Mouse (Mus musculus) hindbrain, embryonic 14.5 days (tissue): Measurements from ENCODE around the gene Renbp. TPM values are rescaled to one million over a fixed set of nuclear protein-coding genes. Genes with fewer than 3 reads are reported as not detected.

Experiments
- ATAC-seq: fragments of 200-750 bp; cut with Nextera tagmentation; 2 replicates; pipeline ENCODE4 v1.8.0; 2017; ENCODE audit warnings: moderate number of reproducible peaks, mild to moderate bottlenecking, moderate TSS enrichment, moderate library complexity; ENCODE audit not compliant: low FRiP score
- DNase-seq: peaks from one replicate; pipeline ENCODE4 v3.0.0-alpha.2; 2015; ENCODE audit warnings: low spot score
- H3K27ac ChIP-seq: fragments of 300-500 bp; sonication (generic); 2 replicates; pipeline ENCODE4 v1.5.1; 2014; ENCODE audit warnings: mild to moderate bottlenecking, moderate library complexity
- H3K27me3 ChIP-seq: fragments of 300-500 bp; sonication (generic); 2 replicates; pipeline ENCODE4 v1.6.1; 2014; ENCODE audit warnings: mild to moderate bottlenecking, low read length, mixed read lengths; ENCODE audit not compliant: control insufficient read depth, insufficient read depth
- H3K36me3 ChIP-seq: fragments of 300-500 bp; sonication (generic); replicated peaks from 2 replicates; pipeline ENCODE4 v1.6.1; 2014; ENCODE audit not compliant: control insufficient read depth, insufficient read depth
- H3K4me1 ChIP-seq: fragments of 300-500 bp; sonication (generic); replicated peaks from 2 replicates; pipeline ENCODE4 v1.6.1; 2014; ENCODE audit warnings: antibody characterized with exemption, low read length, mixed read lengths; ENCODE audit not compliant: control insufficient read depth, insufficient read depth
- H3K4me2 ChIP-seq: fragments of 300-500 bp; sonication (generic); replicated peaks from 2 replicates; pipeline ENCODE4 v1.6.1; 2014; ENCODE audit warnings: mild to moderate bottlenecking, moderate library complexity
- H3K4me3 ChIP-seq: fragments of 300-500 bp; sonication (generic); replicated peaks from 2 replicates; pipeline ENCODE4 v1.5.1; 2014; ENCODE audit warnings: mild to moderate bottlenecking, low read length
- H3K9ac ChIP-seq: fragments of 300-500 bp; sonication (generic); 2 replicates; pipeline ENCODE4 v1.6.1; 2014
- H3K9me3 ChIP-seq: fragments of 300-500 bp; sonication (generic); 2 replicates; pipeline ENCODE4 v1.6.1; 2016; ENCODE audit warnings: low read length; ENCODE audit not compliant: control insufficient read depth
- WGBS: fragments of 180-500 bp; shearing (Covaris S2); extraction: QIAGEN DNeasy Blood & Tissue Kit; methylation state at CpG from one replicate; pipeline ENCODE4 v1.1.7; 2014; 5-methylcytosine and 5-hydroxymethylcytosine counted together
- polyA plus RNA-seq: library from polyadenylated mRNA; unstranded; fragments of >200 nt; fragmentation: Nextera tagmentation; extraction: Ambion mirVana; gene quantifications from 2 replicates; pipeline ENCODE4 v1.2.1, GENCODE M21; 2014

Renbp gene
- polyA plus RNA-seq, 1 experiment from 2014 or later: 15.4 TPM

DNA sequence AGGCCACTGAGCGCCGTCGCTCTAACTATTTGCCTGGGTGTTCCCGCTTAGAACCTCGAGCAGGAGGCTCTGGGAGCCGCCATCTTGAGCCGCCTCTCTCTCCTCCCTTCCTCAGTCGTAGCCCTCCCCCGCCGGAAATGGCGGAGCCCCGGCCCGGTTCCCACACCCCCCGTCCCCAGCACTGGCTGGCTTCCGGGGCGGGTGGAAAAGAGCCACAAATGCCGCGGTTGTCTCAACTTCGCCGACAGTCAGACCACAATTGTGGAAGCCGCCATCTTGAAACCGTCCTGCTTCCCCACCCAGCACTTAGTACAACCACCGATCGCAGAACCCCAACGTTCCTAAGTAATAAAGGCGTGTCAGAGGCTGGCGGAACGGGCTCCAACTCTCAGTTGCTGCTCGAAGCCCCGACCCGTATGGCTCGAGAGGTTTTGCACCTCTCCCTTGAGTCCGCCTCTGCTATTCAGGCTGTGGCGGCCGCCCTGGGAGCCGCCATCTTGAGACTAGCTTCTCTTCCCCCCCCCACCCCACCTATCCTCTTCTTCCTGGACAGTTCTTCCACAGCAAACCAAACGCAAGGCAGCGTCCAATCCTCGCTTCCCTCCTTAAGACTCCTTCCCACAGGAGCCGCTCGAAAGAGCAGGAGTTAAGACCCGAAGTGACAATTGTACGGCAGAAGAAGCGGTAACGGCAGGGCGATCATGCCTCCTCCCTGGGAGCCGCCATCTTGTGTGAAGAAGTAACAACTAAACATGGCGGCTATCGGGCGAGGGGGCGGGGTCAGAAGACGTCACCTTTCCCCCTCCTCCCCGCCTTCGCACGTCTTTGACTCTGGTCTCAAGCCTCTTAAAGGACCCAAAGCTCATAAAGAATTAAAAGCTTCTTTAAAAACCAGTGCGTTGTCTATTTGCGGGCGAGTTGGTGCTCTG, 35.9 kb upstream of the Renbp start, which contains the start of gene Hcfc1:
Gene Hcfc1, minus strand, starts transcription at position 110 of the 929 bp plus-strand sequence.
- Histone ChIP-seq H3K27ac (peak within 1 kb of the TSS; percentile 99), H3K4me2 (peak within 1 kb of the TSS; percentile 73), H3K36me3 (peaks cover under 1% of the 10 kb centered on the region; the same call in 1 of the 2 replicates), H3K9me3 (no peaks in the 10 kb centered on the region), H3K9ac (peak within 1 kb of the TSS; percentile 79), H3K4me3 (peak within 1 kb of the TSS; percentile 68), H3K4me1 (peaks cover 21% of the 10 kb centered on the region), H3K27me3 (no peaks in the 10 kb centered on the region)
- peak; percentile 84 for ATAC-seq
- 19% methylated on average over 58 of the region's 58 CpGs for WGBS
- peak; percentile 81 for DNase-seq

- no peak for ATAC-seq
- H3K36me3 ChIP-seq: peaks cover 13% of the 10 kb centered on the region; the same call in 1 of the 2 replicates
- peak; percentile 25 for DNase-seq
Measured at GRCm38 (mm10) chrX:73965307-73965706, 34.7 kb upstream of the Renbp start.

DNA sequence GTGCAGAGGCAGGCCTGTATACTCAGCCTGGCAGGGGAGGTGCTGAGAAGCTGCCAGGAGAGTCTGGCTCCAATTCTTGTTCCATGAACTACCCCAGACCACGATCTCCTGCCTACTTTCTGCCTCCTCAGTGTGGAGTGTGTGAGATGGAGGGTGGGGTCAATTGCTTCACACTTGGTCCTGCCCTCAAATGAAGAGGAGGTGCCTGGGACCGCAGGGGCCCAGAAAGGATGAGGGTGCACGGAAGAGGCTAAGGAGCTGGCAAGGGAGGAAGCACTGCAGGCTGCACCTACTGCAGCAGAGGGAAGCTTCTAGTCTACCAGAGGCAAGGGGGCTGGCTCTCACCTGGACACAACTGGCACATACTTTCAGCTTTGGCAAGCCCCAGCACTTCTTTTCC, 33.7 kb upstream of the Renbp start:
- DNase-seq (no peak), ATAC-seq (no peak)
- peak overlapping the region; percentile 73 for H3K4me2 ChIP-seq
- H3K4me3 ChIP-seq: peak overlapping the region; percentile 68
- H3K4me1 ChIP-seq: peaks cover 21% of the 10 kb centered on the region
- 39% methylated on average over 3 of the region's 3 CpGs for WGBS
- H3K36me3 ChIP-seq: peaks cover 19% of the 10 kb centered on the region; the same call in 1 of the 2 replicates
- no peak overlapping the region for H3K27ac ChIP-seq
- H3K9ac ChIP-seq: peak overlapping the region; percentile 79
- H3K27me3 ChIP-seq: no peaks in the 10 kb centered on the region
- no peaks in the 10 kb centered on the region for H3K9me3 ChIP-seq

More at GRCm38 (mm10) chrX:73965307-73965706, 34.7 kb upstream of the Renbp start:
- Histone ChIP-seq H3K4me3 (peak overlapping the region; percentile 68), H3K4me2 (peak overlapping the region; percentile 73), H3K9ac (peak overlapping the region; percentile 79), H3K27ac (peak overlapping the region; percentile 99), H3K9me3 (no peaks in the 10 kb centered on the region), H3K27me3 (no peaks in the 10 kb centered on the region), H3K4me1 (peaks cover 21% of the 10 kb centered on the region)
- WGBS: 26% methylated on average over 20 of the region's 20 CpGs

DNA sequence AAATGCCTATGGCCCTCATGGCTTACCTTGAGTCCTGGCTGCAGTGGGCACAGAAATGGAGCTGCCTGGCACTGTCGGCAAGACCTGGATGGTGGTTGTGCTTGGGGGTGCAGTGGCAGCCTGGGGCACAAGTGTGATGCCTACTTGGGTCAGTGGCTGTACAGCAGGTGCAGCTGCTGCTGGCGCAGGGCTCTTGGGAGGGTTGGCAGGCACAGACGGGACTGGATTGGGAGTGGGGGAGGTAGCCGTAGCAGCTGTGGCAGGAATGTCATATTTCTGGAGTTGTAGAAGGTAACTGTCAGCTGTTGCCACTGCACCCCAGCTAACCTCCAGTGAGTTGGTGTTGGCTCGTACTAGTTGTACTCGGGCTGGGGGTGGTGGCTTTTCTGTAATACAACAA, 24.3 kb upstream of the Renbp start:
- ATAC-seq: no peak
- no peak overlapping the region for H3K27ac ChIP-seq
- H3K27me3 ChIP-seq: no peaks in the 10 kb centered on the region
- H3K9me3 ChIP-seq: no peaks in the 10 kb centered on the region
- H3K9ac ChIP-seq: no peak overlapping the region
- H3K4me3 ChIP-seq: no peak overlapping the region
- DNase-seq: no peak
- peaks cover 92% of the 10 kb centered on the region for H3K36me3 ChIP-seq
- 87% methylated on average over 6 of the region's 6 CpGs for WGBS
- no peak overlapping the region for H3K4me2 ChIP-seq
- no peaks in the 10 kb centered on the region for H3K4me1 ChIP-seq

- 93% methylated on average over 5 of the region's 5 CpGs for WGBS
- Histone ChIP-seq H3K36me3 (peaks cover 93% of the 10 kb centered on the region), H3K9ac (no peak overlapping the region), H3K4me1 (no peaks in the 10 kb centered on the region), H3K4me2 (no peak overlapping the region), H3K4me3 (no peak overlapping the region), H3K27me3 (no peaks in the 10 kb centered on the region), H3K27ac (no peak overlapping the region), H3K9me3 (no peaks in the 10 kb centered on the region)
- ATAC-seq: no peak
- DNase-seq: no peak
Measured at GRCm38 (mm10) chrX:73952603-73953002, 22.0 kb upstream of the Renbp start.

GRCm38 (mm10) chrX:73949341-73949740, 18.7 kb upstream of the Renbp start:
- no peak for DNase-seq
- Histone ChIP-seq H3K27me3 (no peaks in the 10 kb centered on the region), H3K4me3 (no peak overlapping the region), H3K27ac (no peak overlapping the region), H3K9ac (no peak overlapping the region), H3K4me1 (no peaks in the 10 kb centered on the region), H3K9me3 (no peaks in the 10 kb centered on the region), H3K4me2 (no peak overlapping the region), H3K36me3 (peaks cover 98% of the 10 kb centered on the region)
- WGBS: 89% methylated on average over 10 of the region's 10 CpGs
- no peak for ATAC-seq

DNA sequence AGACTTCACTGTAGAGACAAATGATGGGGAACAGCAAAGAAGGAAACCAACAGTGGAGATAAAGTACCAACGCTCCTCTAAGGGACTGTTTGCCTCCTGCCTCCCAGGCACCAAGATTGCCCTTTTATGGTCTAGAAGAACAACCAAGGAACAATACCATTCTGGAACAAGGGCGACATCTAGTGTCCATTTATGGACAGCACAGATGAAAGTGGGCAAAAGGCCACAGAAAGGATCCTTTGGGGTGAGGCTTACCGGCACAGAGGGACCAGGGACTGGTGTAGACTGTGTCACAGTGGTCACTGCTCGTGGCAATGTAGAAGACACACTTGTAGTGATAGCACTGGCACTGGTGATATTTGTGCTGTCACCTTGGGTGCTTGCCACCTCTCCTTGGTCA, 18.0 kb upstream of the Renbp start:
- peak; percentile 46; the same call in 1 of the 2 replicates for ATAC-seq
- H3K4me2 ChIP-seq: no peak overlapping the region
- H3K4me3 ChIP-seq: no peak overlapping the region
- H3K27ac ChIP-seq: no peak overlapping the region
- no peaks in the 10 kb centered on the region for H3K9me3 ChIP-seq
- peaks cover 98% of the 10 kb centered on the region for H3K36me3 ChIP-seq
- H3K27me3 ChIP-seq: no peaks in the 10 kb centered on the region
- peak; percentile 75 for DNase-seq
- H3K9ac ChIP-seq: no peak overlapping the region
- H3K4me1 ChIP-seq: no peaks in the 10 kb centered on the region
- 37% methylated on average over 4 of the region's 4 CpGs for WGBS

DNA sequence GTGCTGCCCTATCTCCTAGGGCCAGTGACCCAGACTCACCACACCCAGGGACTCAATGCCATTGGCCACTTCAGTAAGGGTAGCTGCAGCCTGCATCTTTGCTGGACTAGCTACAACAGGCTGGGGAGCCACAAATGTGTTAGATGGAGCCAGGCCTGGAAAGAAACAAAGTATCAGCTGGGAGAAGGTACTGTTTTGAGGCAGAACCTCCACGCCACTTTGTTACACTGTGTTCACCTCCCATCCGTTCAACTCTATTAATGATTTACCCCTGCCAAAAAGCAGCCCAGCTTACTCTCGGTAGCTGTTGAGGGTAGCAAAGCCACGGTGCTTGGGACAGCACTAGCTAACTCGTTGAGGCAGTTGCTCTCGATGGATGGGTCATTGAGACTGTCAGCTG, 16.2 kb upstream of the Renbp start:
- H3K9ac ChIP-seq: no peak overlapping the region
- WGBS: 76% methylated on average over 6 of the region's 6 CpGs

GRCm38 (mm10) chrX:73942294-73942693, 11.6 kb upstream of the Renbp start:
- H3K27ac ChIP-seq: no peak overlapping the region
- no peak overlapping the region for H3K9ac ChIP-seq
- H3K27me3 ChIP-seq: no peaks in the 10 kb centered on the region
- H3K4me3 ChIP-seq: no peak overlapping the region
- no peaks in the 10 kb centered on the region for H3K4me1 ChIP-seq
- WGBS: 93% methylated on average over 2 of the region's 2 CpGs
- ATAC-seq (no peak), DNase-seq (no peak)
- H3K36me3 ChIP-seq: peaks cover 60% of the 10 kb centered on the region
- no peak overlapping the region for H3K4me2 ChIP-seq
- H3K9me3 ChIP-seq: no peaks in the 10 kb centered on the region

More for the DNA sequence above, 16.2 kb upstream of the Renbp start:
- H3K4me1 ChIP-seq: no peaks in the 10 kb centered on the region
- no peak overlapping the region for H3K27ac ChIP-seq
- no peak overlapping the region for H3K4me3 ChIP-seq
- H3K36me3 ChIP-seq: peaks cover 97% of the 10 kb centered on the region
- no peak overlapping the region for H3K4me2 ChIP-seq
- ATAC-seq (no peak), DNase-seq (no peak)
- no peaks in the 10 kb centered on the region for H3K9me3 ChIP-seq
- H3K27me3 ChIP-seq: no peaks in the 10 kb centered on the region
